ENCODE assay signal across 11 mouse cellular contexts in genomic region chr5:125243928-125244327, GRCm38 (mm10).
DNase-seq lines count a peak whose midpoint lies in the region; ATAC-seq and TF ChIP-seq lines count a peak whose summit lies in the region.
"Had no signal": no experiment of that assay in that cellular context is flagged by ENCODE, and none has a peak within 500 bp of the region (broad histone marks: within the 10 kb centered on the region; RNA-seq: fewer than 3 reads in every experiment).

No protein-coding gene starts in this region.

- no peak overlapping the region for H3K9ac ChIP-seq in embryonic facial prominence, embryonic 11.5 days (replicated peaks; ENCODE audit: low read length)
- no peak overlapping the region for H3K9ac ChIP-seq in kidney, embryonic 15.5 days
- H3K9ac ChIP-seq: limb, embryonic 12.5 days had no signal

- no peaks in the 10 kb centered on the region for H3K27me3 ChIP-seq in embryonic facial prominence, embryonic 11.5 days (ENCODE audit: control insufficient read depth, insufficient read depth, low read length)
- no peaks in the 10 kb centered on the region for H3K27me3 ChIP-seq in cerebellum, adult 2 months (ENCODE audit: control insufficient read depth, insufficient read depth, low read length)
- H3K27me3 ChIP-seq in kidney, embryonic 15.5 days, result 0 out of 2 replicates have a peak, but pooled peaks cover 2% of the 10 kb centered on the region
- H3K27me3 ChIP-seq: limb, embryonic 12.5 days had no signal

- peaks cover 3% of the 10 kb centered on the region for H3K4me1 ChIP-seq in embryonic facial prominence, embryonic 11.5 days (ENCODE audit: control insufficient read depth, insufficient read depth, low read length)
- H3K4me1 ChIP-seq in cerebellum, adult 2 months (ENCODE audit: control insufficient read depth, insufficient read depth, low read length), result peaks cover 32% of the 10 kb centered on the region
- H3K4me1 ChIP-seq in kidney, embryonic 15.5 days, result peaks cover 35% of the 10 kb centered on the region

- no peak for TF ChIP-seq CTCF in left cerebral cortex, adult 2 months (IDR thresholded peaks at IDR 0.05)
- TF ChIP-seq CTCF in cerebellum, adult 2 months (IDR thresholded peaks at IDR 0.05; ENCODE audit: borderline replicate concordance, insufficient read depth, low read depth, low read length), result no peak

- H3K36me3 ChIP-seq in embryonic facial prominence, embryonic 11.5 days (replicated peaks; ENCODE audit: control insufficient read depth, insufficient read depth, low read depth, low read length), result no peaks in the 10 kb centered on the region
- no peaks in the 10 kb centered on the region for H3K36me3 ChIP-seq in kidney, embryonic 15.5 days
- H3K36me3 ChIP-seq: G1E; limb, embryonic 12.5 days had no signal

- intact Hi-C loops in left cerebral cortex, adult 2 months (cut with DNase I), result loop anchor here (1.0 kb wide), 1 partner anchor 28 kb away; no protein-coding TSS in a partner anchor

- DNase-seq in embryonic facial prominence, embryonic 11.5 days (ENCODE audit: low spot score), result no peak
- DNase-seq in frontal cortex, postnatal 10 days (ENCODE audit: low spot score in 2 of 2), result peak; percentile 89 to 95
- DNase-seq in left cerebral cortex, adult 2 months (ENCODE audit: extremely low spot score in 1 of 2, low spot score in 2 of 2), result peak; percentile 86 to 94
- peak; percentile 50 for DNase-seq in retina, embryonic 14.5 days (ENCODE audit: low spot score)
- no peak for DNase-seq in cerebellum, adult 2 months
- DNase-seq in ovary, postnatal 14 days (ENCODE audit: low spot score), result no peak
- no peak for DNase-seq in spleen, postnatal 14 days (ENCODE audit: low spot score in 2 of 2)
- DNase-seq: embryo, embryonic 11 days had no signal

- no peaks in the 10 kb centered on the region for H3K9me3 ChIP-seq in embryonic facial prominence, embryonic 11.5 days (replicated peaks; ENCODE audit: control insufficient read depth, low read length)
- H3K9me3 ChIP-seq in kidney, embryonic 15.5 days (replicated peaks), result no peaks in the 10 kb centered on the region
- H3K9me3 ChIP-seq: limb, embryonic 12.5 days had no signal

- no peak for TF ChIP-seq POLR2A in cerebellum, adult 2 months (IDR thresholded peaks at IDR 0.05; ENCODE audit: borderline replicate concordance, insufficient read depth, low read length)

- 59% methylated on average over 6 of the region's 6 CpGs for WGBS in embryonic facial prominence, embryonic 11.5 days
- 58% methylated on average over 6 of the region's 6 CpGs for WGBS in cerebellum, adult 2 months
- WGBS in kidney, embryonic 15.5 days, result 44% methylated on average over 6 of the region's 6 CpGs

- no peak overlapping the region for H3K4me2 ChIP-seq in embryonic facial prominence, embryonic 11.5 days (ENCODE audit: low read depth, low read length)
- no peak overlapping the region for H3K4me2 ChIP-seq in kidney, embryonic 15.5 days
- H3K4me2 ChIP-seq: limb, embryonic 12.5 days had no signal

- no peak overlapping the region for H3K4me3 ChIP-seq in embryonic facial prominence, embryonic 11.5 days (ENCODE audit: low read depth, low read length)
- no peak overlapping the region for H3K4me3 ChIP-seq in left cerebral cortex, adult 2 months
- H3K4me3 ChIP-seq in cerebellum, adult 2 months (replicated peaks; ENCODE audit: insufficient read depth, low read depth, low read length), result no peak overlapping the region
- H3K4me3 ChIP-seq in kidney, embryonic 15.5 days (replicated peaks), result no peak overlapping the region
- H3K4me3 ChIP-seq: limb, embryonic 12.5 days had no signal

- H3K27ac ChIP-seq in embryonic facial prominence, embryonic 11.5 days (replicated peaks; ENCODE audit: low read depth, low read length), result 0 out of 2 replicates have a peak overlapping the region, but pooled peaks have one; percentile 35
- peak overlapping the region; percentile 50 for H3K27ac ChIP-seq in left cerebral cortex, adult 2 months
- no peak overlapping the region for H3K27ac ChIP-seq in cerebellum, adult 2 months (ENCODE audit: insufficient read depth, low read length)
- H3K27ac ChIP-seq in kidney, embryonic 15.5 days, result no peak overlapping the region

- ATAC-seq in embryonic facial prominence, embryonic 11.5 days (replicated peaks; ENCODE audit: insufficient number of reproducible peaks, low FRiP score, low TSS enrichment, low read depth), result no peak
- no peak for ATAC-seq in kidney, embryonic 15.5 days (replicated peaks; ENCODE audit: low FRiP score)

Comparison
In these comparisons a context has a peak if more than half of its experiments do, and no peak if none do; other contexts are left out.
1. DNase-seq: peak in frontal cortex, postnatal 10 days (2 of 2), left cerebral cortex, adult 2 months (2 of 2) and retina, embryonic 14.5 days (single experiment); none in embryonic facial prominence, embryonic 11.5 days (single experiment), cerebellum, adult 2 months (0 of 2), ovary, postnatal 14 days (single experiment) and spleen, postnatal 14 days (0 of 2).
2. H3K27ac ChIP-seq: peak in embryonic facial prominence, embryonic 11.5 days (single experiment) and left cerebral cortex, adult 2 months (single experiment); none in cerebellum, adult 2 months (single experiment) and kidney, embryonic 15.5 days (single experiment).